Mouse (Mus musculus) heart, adult 18-20 months (tissue): ENCODE measurements at regions not wholly inside any gene's neighbourhood (a gene's known extent, or its start where the extent isn't known, plus 50 kb on each side); places are given as distances from the start of the nearest gene placed in this dataset.

ENCODE experiments used
- DNase-seq, 2 experiments: peaks; one replicate each; pipeline ENCODE4 v3.0.0; 2021 to 2022; ENCODE audit warnings: mixed read lengths in 1 of 2

DNA sequence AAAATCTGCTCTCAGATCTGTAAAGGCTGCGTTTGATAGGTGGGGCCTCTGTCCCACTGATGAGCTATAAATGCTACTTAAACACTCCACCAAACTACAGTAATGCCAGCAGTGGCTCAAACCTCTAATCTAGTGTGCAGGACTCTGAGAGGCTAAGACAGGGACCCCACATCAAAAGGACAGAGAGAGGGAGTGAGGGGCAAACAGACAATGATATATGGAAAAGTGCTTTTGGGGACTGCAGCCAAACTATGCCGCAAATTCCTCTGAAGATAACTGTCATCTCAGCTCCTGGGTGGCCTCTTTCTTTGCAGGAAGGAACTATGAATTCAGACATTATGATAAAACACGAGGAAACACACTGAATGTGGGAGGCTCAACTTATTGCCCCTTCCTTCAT lies 138.9 kb upstream of the Ddit4l start:
- no peak for DNase-seq

GRCm38 (mm10) chr3:137482971-137483370 lies 138.4 kb upstream of the Ddit4l start:
- DNase-seq = peak in 1 of 2 experiments; percentile 7

DNA sequence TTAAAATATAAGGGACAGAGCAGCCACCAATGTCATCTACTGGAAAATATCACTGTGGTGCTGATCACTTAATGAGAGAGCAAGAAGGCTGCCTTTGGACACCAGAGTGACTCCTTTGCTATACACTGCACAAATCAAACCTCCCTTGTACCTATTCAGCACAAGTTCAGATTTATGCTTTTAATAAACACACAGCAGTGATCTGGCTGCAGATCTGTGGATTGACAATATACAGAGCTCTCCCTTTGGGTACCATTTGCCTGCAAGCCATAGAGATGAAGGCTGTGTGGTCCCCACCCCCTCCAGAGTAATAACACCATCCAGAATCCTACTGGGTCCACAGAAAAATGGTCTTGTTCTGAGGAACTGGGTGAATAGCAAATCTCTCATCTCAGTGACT lies 131.8 kb upstream of the Ddit4l start:
- no peak for DNase-seq

DNA sequence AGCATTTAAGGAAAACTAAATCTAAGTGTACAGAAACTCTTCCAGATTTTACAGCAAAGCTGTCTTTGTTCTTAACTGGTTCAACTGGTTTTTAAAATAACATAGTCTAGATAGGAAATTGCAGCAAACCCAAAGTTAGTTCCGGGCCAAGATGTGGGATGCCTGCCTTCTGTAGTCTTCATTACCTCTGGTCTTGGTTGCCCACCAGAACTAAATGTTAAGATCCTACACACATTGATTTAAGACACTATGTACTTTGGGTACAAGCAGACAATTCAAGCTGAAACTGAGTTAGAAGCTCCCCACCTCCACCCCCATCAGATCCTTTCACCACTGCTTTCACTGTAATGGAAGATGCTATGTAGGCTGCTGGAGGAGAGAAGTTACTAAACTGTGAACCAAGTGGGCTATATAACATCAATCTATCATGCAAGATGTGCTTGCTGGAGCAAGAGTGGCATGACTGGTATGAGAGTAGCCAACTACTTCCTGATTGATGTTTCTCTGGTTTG lies 129.8 kb upstream of the Ddit4l start:
- DNase-seq = no peak

DNA sequence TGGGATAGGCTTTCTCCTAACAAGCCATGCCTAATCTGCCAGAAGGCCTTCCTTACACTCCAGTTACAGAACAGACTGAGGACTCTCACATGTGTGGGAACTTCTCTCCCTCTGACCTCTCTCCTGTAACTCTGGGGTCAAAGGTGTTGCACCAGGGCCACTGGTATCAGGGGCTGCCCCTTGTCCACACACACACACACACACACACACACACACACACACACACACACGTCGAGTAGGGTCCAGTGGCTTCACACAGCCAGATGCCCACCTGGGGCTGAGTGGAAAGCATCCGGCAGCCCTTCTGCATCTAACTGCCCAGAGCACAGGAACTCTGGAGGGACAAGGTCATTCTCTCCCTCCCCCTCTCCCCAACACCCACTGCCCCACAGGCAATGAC lies 123.1 kb upstream of the Ddit4l start:
- DNase-seq = no peak

DNA sequence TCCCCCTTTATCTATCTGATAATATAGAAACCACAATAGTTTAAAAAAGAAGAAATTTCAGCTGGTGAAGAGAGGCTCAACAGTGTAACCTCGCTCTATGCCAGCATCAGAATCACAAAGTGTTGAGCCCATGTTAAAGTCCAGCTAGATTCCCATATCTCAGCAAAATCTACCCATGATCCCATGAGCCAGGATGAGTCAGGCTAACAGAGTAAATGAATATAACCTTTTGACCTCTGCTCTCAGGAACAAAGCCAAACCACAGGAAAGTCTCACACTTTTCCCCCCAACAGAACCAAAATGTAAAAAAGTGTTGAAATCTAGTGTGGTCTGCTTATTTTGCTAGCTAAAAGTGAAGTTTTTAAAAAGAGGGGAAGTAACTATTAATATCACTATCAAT lies 110.1 kb upstream of the Ddit4l start:
- DNase-seq = no peak

DNA sequence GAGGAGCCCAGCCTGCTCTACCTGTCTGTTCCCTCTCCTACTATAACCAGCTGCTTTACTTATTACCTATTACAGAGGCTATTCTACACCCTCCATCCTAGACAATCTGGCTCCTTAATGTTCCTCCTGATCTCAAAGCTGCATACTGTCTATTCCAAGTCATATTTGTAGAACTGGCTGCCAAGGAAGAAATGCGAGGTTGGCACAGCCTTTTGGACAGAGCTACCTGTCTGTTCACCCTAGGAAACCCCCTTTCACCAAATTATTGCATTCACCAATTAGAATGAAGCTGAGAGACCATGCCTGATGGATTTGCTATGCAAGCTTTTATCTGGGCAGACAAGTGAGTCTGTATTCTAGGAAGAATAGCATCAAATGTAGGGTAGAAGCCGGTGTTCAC lies 109.0 kb upstream of the Ddit4l start:
- DNase-seq = no peak

- peak; percentile 42 to 58 for DNase-seq
Measured at GRCm38 (mm10) chr3:137513026-137513425, 108.4 kb upstream of the Ddit4l start.

GRCm38 (mm10) chr3:137514238-137514637 lies 107.2 kb upstream of the Ddit4l start:
- DNase-seq = no peak

DNA sequence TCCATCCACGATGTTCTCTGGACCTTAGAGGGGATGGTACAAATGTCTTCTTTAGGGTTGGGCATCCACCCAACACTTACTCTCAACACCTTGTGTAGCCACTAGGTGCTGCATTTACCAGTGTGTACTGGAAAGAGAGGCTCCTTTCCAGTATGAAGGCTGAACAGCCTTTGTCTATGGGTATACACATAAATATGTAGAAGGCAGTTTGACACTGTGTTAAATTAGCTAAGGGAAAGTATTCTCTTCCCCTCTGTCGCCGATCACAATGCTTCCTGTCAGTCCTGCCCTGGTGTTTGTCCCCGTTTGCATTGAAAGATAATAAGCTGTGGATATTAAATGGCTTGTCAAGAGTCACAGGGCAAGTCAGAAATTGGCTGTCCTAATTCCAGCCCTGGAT lies 104.0 kb upstream of the Ddit4l start:
- DNase-seq = no peak

- no peak for DNase-seq
Measured at GRCm38 (mm10) chr3:137520191-137520590, 101.2 kb upstream of the Ddit4l start.

DNA sequence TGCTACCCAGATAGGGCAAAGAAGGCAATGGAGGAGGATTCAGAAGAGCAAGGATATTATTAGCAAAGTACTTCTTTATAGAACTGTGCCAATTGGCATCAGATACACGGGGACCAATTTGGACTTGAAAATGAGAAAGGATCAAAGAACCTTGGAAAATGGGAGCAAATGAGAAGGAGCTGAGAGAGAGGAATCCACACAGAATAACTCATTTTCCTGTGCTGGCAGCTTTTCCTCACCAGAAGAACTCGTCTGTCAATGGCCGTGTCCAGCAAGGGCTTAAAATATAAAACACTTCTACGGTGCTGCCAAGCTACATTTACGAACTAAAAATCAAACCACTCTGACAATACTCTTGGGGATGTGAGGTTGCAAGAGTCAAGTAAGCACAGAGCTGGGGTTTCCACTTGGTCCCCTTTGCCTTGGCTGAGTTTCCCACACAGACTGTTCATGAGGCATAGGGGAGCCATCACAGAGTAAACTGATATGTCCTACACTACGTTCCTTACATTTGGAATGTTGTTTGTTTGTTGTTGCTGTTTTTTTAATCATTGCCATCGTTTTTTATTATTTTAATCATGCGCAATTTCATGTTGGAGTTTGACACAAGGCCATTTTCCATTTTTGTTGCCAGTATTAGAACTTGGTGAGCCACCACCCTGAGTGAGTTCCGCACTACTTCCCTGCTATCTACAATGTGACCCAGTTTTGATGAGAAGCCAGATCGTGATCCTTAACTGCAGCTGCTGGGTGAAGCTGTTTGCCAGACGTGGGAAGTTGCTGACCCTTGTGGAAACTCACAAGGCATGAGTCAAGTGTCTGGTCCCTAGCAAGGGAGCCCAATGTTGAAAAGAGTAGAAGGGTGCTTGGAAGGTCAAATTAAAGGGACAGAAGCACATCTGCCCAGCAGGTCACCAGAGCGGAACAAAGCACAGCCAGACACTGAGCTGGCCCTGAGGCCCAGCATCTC lies 95.5 kb upstream of the Ddit4l start:
- peak; percentile 10 to 21 for DNase-seq

DNA sequence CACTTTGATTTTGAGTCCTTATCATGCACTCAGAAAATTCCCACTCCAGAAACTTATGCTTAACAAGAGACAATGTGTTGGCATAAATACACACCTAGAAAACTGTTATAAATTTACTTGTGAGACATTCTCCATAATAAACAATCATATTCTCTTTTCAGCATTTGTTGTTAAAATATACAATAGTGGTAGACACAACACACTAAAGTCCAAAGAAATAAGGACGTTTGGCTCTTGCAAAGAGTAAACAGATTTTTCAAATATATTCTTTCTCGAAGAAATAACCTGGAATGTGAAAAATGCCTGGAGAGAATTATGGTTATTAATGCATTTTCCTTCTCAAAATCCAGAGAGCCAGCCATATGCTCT lies 91.8 kb upstream of the Ddit4l start:
- DNase-seq = no peak

GRCm38 (mm10) chr3:137529961-137530609 lies 91.3 kb upstream of the Ddit4l start:
- no peak for DNase-seq

DNA sequence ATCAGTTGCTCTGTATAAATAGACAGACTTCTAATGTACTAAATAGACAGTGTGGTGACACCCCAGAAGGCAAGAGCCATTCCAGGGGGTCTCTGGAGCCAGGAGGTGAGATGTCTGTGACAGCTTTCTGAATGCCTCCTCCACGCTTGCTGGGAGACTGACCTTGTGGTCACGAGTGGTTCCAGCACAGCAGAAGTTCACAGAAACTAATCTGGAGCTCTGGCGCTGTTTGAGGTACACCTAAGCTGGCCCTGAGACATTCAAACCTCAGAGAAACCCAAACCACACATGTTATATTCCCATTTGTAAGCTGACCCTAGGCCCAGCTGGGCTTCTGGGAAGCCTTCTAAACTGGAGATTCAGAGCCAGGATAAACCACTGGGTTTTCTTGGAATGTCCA lies 79.7 kb upstream of the Ddit4l start:
- DNase-seq = no peak

DNA sequence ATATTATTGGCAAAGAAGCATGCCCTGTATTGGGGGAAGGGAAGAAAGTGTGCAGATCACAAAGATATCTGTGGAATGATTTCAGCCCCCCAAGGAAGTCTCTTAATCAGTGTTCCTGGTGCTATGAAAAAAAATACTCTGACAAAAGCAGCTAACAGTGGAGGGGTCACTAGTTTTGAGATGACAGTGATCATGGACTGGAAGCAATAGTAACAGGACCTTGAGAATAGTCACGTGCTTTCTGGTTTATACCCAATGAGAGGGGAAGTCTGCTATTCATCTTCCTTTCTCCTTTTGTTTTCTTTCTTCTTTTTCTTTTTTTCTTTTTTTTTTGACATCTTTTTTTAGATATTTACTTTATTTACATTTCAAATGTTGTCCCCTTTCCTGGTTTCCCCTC lies 79.1 kb upstream of the Ddit4l start:
- no peak for DNase-seq

DNA sequence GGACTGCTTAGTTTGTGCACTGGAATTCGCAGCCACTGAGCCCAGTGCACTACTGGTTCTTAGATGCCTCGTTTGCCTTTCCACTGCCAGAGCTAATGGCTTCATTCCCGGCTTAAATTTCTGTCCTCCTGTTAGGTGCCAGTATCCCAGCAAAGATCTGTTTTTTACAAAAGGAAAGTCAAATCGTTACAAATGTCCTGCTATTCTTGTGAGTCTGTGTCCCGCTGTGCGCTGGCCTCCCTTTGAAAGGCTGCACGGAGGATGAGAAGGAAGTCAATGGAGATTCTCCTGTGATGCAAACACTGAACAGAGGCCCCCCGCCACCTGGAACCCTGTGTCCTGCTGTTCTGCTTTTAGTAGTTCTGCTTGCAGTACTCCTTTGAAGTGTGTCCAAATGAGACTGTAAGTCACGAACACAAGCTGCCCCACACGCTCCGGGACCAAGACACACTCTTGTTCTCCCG lies 74.0 kb upstream of the Ddit4l start:
- peak; percentile 8 to 44 for DNase-seq

DNA sequence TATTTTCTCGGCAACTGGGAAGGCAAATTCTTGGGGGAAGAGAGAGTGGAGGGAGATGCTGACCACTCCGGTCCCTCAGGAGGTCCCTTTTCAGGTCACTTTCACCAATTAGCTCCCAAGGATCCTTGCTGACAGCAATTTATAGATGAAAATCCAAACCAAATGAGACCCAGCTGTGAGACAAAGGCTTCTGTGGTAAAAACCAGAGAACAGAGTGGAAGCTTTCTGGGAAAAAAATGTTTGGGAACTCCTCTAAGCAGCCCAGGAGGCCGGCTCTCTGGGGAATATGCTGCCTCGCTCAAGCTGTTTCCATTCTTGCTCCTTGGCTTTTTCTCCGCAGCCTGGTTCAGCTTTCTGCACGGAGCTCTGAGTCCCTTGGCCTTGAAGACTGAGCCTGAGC lies 73.5 kb upstream of the Ddit4l start:
- peak; percentile 56 to 81 for DNase-seq

GRCm38 (mm10) chr3:137550708-137551107 lies 70.7 kb upstream of the Ddit4l start:
- no peak for DNase-seq

DNA sequence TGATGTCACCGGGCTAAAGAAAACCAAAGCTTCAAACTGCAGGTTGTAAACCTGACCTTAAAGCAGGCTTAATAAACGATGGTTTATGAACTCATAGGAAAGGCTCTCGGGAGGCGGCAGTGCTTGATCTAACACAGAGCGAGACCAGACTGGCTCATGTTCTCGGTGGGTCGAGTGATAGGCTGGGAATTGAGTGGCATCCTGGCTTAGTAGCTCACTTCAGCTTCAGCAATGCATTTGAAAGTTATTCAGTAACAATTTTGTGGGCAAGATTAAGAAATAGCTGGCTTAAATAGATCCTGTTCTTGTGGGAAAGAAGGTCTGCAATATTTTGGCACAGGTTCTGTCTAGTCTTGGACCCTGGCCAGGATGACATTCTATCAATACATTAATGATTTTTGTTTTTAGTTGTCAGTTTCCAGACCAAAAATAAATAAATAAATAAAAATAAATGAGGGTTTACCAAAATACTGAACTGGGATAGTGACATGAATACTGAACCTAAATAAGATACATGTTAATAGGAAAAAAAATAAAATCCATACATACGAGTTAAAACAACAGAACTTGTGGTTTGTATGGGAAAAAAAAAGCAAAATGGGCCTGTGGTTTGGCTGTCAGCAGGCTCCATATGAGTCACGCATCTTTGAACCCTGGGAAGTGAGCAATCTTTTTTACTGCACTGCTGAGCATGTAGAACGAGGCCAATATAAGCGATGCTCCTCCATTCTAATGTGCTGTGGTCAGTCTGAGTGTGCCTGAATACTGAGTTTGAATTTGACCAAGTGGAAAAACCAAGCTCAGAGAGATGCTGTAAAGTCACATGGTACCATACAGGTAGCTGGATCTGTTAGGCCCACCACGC lies 68.7 kb upstream of the Ddit4l start:
- no peak for DNase-seq

- peak; percentile 12 to 17 for DNase-seq
Measured at GRCm38 (mm10) chr3:137560851-137561449, 60.5 kb upstream of the Ddit4l start.

GRCm38 (mm10) chr3:137561986-137562385 lies 59.4 kb upstream of the Ddit4l start:
- DNase-seq = no peak
